Mouse (Mus musculus) thymus, postnatal 25 days (tissue): Measurements from ENCODE around the gene Slc13a5.

Source experiments
- DNase-seq: peaks from one replicate; pipeline ENCODE4 v3.0.0; 2022

Slc13a5 gene

DNA sequence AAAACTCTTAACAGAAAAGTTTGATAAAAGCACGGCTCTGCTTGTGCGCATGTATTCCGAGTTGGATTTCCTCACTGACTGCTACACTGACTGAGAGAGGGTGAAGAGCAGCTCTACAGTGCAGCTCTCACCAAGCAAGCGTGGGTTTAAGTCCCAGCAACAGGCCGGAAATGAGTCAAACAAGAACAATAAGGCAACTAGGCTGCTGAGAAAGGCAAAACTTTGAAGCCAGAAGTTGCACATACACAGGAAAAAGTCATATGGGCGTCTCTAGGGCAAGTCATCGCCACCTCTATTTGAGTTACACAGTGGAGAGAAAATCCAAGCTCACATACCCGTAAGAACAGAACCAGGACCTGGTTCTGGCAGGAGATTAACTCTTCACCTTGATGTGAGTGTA is 70.5 kb downstream of the Slc13a5 start:
- no peak for DNase-seq

DNA sequence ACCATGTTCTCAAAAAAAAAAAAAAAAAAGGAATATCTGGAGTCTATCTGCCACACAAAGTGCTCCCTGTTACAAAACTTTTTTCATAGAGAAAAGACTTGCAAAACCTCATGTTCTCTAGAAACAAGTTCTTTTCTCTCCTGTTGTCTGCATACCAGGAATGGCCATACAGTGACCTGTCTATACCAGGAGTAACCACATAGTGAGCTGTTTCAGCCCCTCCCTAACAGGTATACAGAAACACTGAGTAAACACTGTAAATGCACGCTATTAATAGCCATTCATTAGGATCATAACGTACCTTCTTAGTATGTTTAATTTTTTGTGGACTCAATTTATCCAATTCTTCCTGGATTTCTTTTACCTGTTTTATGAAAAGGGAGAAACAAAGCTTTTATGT is 72.8 kb downstream of the Slc13a5 start:
- no peak for DNase-seq
